Mouse (Mus musculus) heart, postnatal 0 days (tissue): ENCODE results near the gene Nr1i2.

ENCODE experiments used
- CTCF ChIP-seq: IDR thresholded peaks from 2 replicates; pipeline ENCODE4 v1.5.1; 2016; ENCODE audit warnings: antibody characterized with exemption, control low read depth, low read depth
- EP300 ChIP-seq: IDR thresholded peaks from 2 replicates; pipeline ENCODE4 v1.6.1; 2016; ENCODE audit warnings: antibody characterized with exemption, low read depth

- TF ChIP-seq CTCF (peak; percentile 55), EP300 (no peak)
These were observed 816 bp upstream of the Nr1i2 start for GRCm38 (mm10) chr16:38295349-38295930.
